Mouse (Mus musculus) lung, postnatal 4 days (tissue): Measurements from ENCODE around the gene Ebf1.

Experiments used
- DNase-seq, 2 experiments: peaks; one replicate each; pipeline ENCODE4 v3.0.0; 2021

Ebf1 gene

GRCm38 (mm10) chr11:44904121-44904520 lies 287.0 kb downstream of the Ebf1 start:
- DNase-seq = no peak

DNA sequence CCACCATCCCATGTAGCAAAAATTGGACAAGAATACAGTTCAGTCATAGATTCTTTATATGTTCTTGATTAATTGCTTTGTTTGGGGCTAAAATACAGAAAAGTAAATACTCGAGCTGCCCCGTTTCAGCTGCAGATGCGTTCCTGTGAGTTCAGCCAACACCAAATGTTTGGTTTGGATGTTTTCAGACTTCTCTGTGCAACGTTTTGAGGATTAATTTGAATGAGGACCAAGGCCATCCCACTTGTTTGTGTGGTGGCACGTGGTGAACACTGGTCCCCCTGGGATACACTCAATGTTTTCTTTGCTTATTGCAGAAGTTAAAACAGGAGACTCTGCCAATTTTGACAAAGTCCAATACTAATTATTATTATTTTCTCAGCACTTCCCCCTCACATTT lies 289.3 kb downstream of the Ebf1 start:
- DNase-seq = no peak

- DNase-seq = no peak
Observed at GRCm38 (mm10) chr11:44911765-44912164, 294.6 kb downstream of the Ebf1 start.

- DNase-seq = no peak
Observed at GRCm38 (mm10) chr11:44913806-44914205, 296.7 kb downstream of the Ebf1 start.

- DNase-seq = peak in 1 of 2 experiments; percentile 37
Observed at GRCm38 (mm10) chr11:44917059-44917458, 299.9 kb downstream of the Ebf1 start.

GRCm38 (mm10) chr11:44923138-44923537 lies 306.0 kb downstream of the Ebf1 start:
- DNase-seq = no peak

- DNase-seq = no peak
Observed at GRCm38 (mm10) chr11:44923868-44924508, 306.9 kb downstream of the Ebf1 start.

- DNase-seq = peak in 1 of 2 experiments; percentile 23
Observed at GRCm38 (mm10) chr11:44924896-44925295, 307.8 kb downstream of the Ebf1 start.

DNA sequence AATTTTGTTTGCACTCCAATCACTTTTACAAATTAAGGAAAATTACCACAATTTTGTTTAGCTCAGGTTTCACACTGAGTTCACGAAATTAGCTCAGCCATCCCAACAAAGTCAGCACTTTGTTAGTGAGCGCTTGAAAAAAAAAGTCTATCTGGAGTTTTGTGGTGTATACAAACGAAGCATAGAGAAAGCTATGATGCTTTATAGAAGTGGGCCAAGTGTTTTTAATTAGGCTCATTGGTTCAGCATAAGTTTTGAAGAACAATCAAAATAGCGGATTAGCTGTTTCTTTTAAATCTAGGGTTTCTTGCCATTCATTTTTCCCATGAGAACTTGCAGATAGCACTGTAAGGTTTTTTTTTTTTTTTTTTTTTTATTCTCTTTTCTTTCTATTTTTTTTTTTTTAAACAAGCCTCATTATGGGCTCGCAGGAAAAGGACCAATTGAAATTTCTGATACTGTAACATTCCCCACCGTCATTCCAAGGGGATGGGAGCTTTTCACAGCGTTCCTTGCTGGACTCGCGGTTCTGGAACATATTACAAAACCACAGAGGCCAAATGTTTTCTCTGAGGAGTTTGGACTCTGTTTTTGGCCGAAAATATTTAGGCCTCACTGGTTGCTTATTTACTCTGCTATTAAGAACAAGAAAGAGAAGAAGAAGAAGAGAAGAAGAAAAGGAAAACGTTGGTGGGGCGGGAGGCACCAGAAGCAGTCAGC lies 308.8 kb downstream of the Ebf1 start:
- no peak for DNase-seq

GRCm38 (mm10) chr11:44928403-44928802 lies 311.3 kb downstream of the Ebf1 start:
- DNase-seq = no peak

DNA sequence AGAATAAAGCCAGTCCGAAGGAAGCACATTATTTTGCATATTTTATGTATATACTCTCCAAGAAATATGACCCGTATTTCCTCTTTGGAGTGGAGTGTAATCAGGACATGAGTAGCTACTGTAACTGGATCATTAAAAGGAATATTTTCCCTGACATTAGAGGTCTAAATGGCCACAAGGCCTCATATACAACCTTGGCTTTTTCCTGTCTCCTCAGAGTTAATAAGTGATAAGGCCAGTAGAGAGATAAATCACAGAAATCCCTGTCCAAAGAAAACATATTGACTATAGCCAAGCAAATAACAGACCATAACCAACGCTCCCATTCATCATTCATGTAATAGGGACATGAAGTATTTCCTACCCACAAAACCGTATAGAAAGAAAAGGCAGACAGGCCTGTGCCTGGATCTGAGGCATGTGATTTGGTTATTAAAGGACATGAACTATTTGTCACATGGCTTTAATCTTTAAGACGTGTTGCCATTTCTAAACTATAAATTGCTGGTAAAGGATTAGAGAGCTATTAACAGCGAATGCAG lies 315.9 kb downstream of the Ebf1 start:
- no peak for DNase-seq

DNA sequence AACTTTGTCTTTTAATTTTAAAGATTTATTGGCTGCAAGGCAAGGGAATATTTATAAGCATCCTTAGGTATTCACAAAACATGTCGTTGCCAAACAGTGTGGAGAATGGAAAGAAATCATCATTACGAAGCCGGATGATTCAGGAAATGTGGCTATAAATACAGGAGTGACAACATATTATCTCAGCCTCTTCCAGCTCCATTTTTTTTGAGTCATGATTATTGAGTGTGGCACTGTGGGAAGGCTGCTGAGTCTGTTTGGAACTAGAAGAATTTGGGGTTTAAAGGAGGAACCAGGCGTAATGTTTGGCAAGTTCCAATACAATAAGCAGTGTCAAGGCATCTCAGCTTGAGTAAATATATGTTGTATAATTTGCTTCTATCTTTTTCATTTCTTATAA lies 326.7 kb downstream of the Ebf1 start:
- DNase-seq = no peak

- DNase-seq = no peak
Observed at GRCm38 (mm10) chr11:44944401-44944800, 327.3 kb downstream of the Ebf1 start.

DNA sequence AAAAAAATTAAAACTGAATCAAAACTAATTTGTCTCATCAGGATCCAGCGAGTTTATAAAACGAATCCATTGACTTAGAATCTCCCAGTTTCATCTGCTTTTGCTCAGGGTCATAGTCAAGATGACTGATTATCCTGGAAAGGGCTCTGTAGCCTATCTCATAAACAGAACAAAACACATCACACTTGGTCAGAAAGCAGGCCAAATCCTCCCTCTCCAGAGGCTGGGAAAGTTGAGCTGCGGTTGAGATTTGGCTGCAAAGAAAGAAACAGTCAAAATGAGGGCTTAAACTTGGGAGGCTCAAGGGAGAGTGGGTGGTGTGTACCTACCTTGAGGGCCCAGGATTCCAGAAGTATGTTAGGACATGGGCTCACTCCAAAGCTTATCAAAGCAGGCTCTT lies 329.5 kb downstream of the Ebf1 start:
- DNase-seq = no peak

- no peak for DNase-seq
Observed at GRCm38 (mm10) chr11:44948541-44948940, 331.4 kb downstream of the Ebf1 start.

DNA sequence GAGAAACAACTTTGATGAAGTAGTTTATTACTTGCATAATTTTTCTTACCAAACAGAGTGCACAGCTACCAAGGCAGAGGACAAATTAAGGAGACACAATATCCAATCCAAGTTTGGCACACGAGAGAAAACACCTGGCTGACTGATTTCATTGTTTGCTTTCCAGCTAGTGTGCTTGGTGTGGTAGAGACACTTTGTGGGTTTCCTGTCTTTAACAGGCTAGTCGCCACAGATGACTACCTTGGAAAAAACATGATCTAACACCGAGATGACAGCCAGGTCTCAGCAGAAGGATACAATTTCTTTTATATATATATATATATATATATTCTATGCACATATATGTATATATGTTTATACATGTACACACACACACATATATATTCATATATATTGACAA lies 332.0 kb downstream of the Ebf1 start:
- DNase-seq = no peak

DNA sequence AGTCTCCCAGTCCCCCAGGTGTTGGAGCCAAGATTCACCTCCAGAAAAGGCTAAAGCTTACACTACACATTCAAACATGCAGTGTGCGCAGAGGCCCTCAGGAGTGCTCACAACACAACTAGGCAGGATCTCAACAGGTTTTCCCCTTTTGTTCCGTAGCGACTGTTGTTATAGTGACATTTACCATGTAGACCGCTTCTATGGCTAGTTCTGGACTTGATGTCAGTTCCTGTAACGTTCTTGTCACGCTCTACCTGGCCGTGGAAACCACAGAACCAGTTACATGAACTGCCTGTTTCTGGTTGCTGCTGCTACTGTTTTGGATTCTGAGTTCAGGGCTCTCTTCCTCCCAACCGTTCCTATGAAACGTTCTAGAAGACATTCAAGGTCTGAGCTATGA lies 333.2 kb downstream of the Ebf1 start:
- no peak for DNase-seq

- DNase-seq = no peak
Observed at GRCm38 (mm10) chr11:44951506-44951905, 334.4 kb downstream of the Ebf1 start.

DNA sequence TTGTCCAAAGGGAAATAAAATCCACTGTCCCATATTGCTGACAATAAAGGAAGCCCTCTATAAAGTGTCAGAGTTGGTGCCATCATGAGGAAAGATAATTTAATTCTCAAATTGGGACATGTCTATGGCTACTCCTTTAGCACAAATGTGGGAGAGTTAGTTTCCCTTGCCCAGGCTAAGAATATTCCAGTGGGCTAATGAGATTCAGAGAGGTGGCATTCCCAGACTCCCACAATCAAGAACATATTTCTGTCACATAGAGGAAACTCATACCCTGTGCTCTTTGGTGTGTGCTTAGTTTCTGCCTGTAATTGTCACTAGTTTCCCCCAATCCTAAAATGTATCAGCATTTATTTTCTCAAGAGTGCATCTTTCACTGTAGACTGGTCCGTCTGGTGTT lies 336.2 kb downstream of the Ebf1 start:
- no peak for DNase-seq

DNA sequence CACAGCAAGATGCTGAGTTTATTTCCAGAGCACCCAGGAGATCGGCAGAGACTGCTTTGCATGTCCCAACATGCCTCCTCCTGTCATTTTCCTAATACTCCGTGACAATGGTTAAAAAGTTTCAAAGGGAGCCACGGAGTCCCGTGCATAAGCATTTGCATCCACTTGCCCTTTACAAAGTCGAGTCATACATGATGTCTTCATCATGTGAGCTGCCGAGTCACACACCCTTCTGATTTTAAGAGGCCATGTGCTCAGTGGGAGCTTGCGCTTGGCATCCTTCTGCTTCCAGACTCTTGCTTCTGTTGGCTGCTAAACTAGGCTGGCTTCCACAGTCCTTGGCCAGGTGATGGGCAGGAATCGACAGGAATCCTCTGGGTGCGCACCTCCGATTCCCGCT lies 336.7 kb downstream of the Ebf1 start:
- no peak for DNase-seq

GRCm38 (mm10) chr11:44954362-44954761 lies 337.2 kb downstream of the Ebf1 start:
- DNase-seq = no peak

GRCm38 (mm10) chr11:44962746-44963440 lies 345.8 kb downstream of the Ebf1 start:
- DNase-seq = no peak

GRCm38 (mm10) chr11:44969011-44969410 lies 351.9 kb downstream of the Ebf1 start:
- no peak for DNase-seq

- DNase-seq = no peak
Observed at GRCm38 (mm10) chr11:44974271-44974670, 357.2 kb downstream of the Ebf1 start.
